1 mouse cellular context compared by ENCODE assay signal in genomic region chr12:102769000-102769399, GRCm38 (mm10).
TF ChIP-seq lines count a peak whose summit lies in the region.

No protein-coding gene starts in this region.

TF ChIP-seq in MEL, 35 proteins besides CTCF, POLR2A, EP300 and RAD21 (continued from another document):
- no peak for TF ChIP-seq MEF2A (IDR thresholded peaks at IDR 0.05; ENCODE audit: extremely low read depth, insufficient replicate concordance, low read depth, low read length, poor library complexity, severe bottlenecking)
- no peak for TF ChIP-seq MAZ (IDR thresholded peaks at IDR 0.05; ENCODE audit: low read depth, low read length)
- TF ChIP-seq MXI1 (IDR thresholded peaks at IDR 0.05; ENCODE audit: low read depth, low read length) = no peak
- TF ChIP-seq CHD1 (IDR thresholded peaks at IDR 0.05; ENCODE audit: low read depth, low read length) = no peak
